Mouse (Mus musculus) cerebellum, adult 11 months (tissue): ENCODE results near the gene Phyh.

Experiments
- DNase-seq: peaks from one replicate; pipeline ENCODE4 v3.0.0; 2022

Gene Phyh

GRCm38 (mm10) chr2:4918860-4919739, at the start of gene Phyh:
TSS of gene Phyh (plus strand) at chr2:4919019.
- DNase-seq = peak; percentile 84

- no peak for DNase-seq
These were observed 46.1 kb upstream of the Phyh start for GRCm38 (mm10) chr2:4872740-4873139.

GRCm38 (mm10) chr2:4873331-4873730, 45.5 kb upstream of the Phyh start:
- DNase-seq = no peak

- DNase-seq = no peak
These were observed 43.7 kb upstream of the Phyh start for GRCm38 (mm10) chr2:4875090-4875489.

- DNase-seq = no peak
These were observed 42.7 kb upstream of the Phyh start for GRCm38 (mm10) chr2:4876131-4876530.

- DNase-seq = peak; percentile 42
These were observed 38.0 kb upstream of the Phyh start for GRCm38 (mm10) chr2:4880737-4881349.

- DNase-seq = peak; percentile 87
These were observed 37.2 kb upstream of the Phyh start, which contains the start of gene Sephs1 for GRCm38 (mm10) chr2:4881350-4882248. TSS of gene Sephs1 (plus strand) at chr2:4881564.

- DNase-seq = no peak
These were observed 36.5 kb upstream of the Phyh start for GRCm38 (mm10) chr2:4882249-4882791.

GRCm38 (mm10) chr2:4883009-4883704, 35.7 kb upstream of the Phyh start:
- DNase-seq = no peak

GRCm38 (mm10) chr2:4886896-4887295, 31.9 kb upstream of the Phyh start:
- DNase-seq = no peak

- no peak for DNase-seq
These were observed 23.2 kb upstream of the Phyh start for GRCm38 (mm10) chr2:4895598-4895997.

GRCm38 (mm10) chr2:4896970-4897369, 21.8 kb upstream of the Phyh start:
- DNase-seq = no peak

GRCm38 (mm10) chr2:4900624-4901023, 18.2 kb upstream of the Phyh start:
- DNase-seq = no peak

GRCm38 (mm10) chr2:4902346-4902745, 16.5 kb upstream of the Phyh start:
- DNase-seq = no peak

- no peak for DNase-seq
These were observed 11.7 kb upstream of the Phyh start for GRCm38 (mm10) chr2:4907120-4907519.

- DNase-seq = no peak
These were observed 10.9 kb upstream of the Phyh start for GRCm38 (mm10) chr2:4907916-4908315.

GRCm38 (mm10) chr2:4908771-4909315, 10.0 kb upstream of the Phyh start:
- no peak for DNase-seq

GRCm38 (mm10) chr2:4909909-4910308, 8.9 kb upstream of the Phyh start:
- DNase-seq = no peak

- DNase-seq = no peak
These were observed 8.3 kb upstream of the Phyh start for GRCm38 (mm10) chr2:4910521-4910920.

- DNase-seq = no peak
These were observed 4.9 kb upstream of the Phyh start for GRCm38 (mm10) chr2:4913949-4914348.

GRCm38 (mm10) chr2:4916037-4916436, 2.8 kb upstream of the Phyh start:
- no peak for DNase-seq
